Mouse (Mus musculus) telencephalon, adult 2 months (tissue): ENCODE results near the gene Gdf15.

Source experiments
- DNase-seq: peaks from one replicate; pipeline ENCODE4 v3.0.0-alpha.2; 2011; ENCODE audit warnings: low read depth, low spot score

Gene Gdf15

DNA sequence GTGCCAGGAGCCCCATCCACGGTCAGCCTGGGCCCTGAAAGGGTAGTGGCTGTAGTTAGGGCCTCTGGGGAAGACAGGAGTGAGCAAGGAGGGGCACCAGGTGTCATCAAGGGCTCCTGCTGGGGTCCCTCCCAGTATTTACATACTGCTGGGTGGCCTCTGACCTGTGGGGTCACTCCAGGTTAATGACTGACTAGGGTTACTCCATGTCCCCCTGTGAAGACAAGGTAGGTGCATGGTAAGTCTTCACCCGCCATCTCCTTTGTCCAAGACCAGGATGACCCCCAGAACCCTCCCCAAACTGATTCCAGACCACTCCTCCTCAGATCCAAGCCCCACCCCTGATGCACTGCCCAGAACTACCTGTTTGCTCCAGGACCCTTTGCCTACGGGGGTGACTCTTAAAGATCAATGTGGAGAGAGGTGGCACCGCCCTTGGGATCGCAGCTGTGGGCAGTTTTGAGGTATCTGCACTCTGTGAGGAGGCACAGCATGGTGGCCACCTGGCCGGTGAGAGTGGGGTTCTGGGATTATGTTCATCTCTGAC, at the start of gene Gdf15:
Gene Gdf15 (minus strand): TSS at position 111 of the 547 bp plus-strand sequence.
- DNase-seq: no peak

- DNase-seq: no peak
Observed at GRCm38 (mm10) chr8:70681410-70681809, 49.2 kb upstream of the Gdf15 start.

- no peak for DNase-seq
Observed at GRCm38 (mm10) chr8:70680039-70680438, 47.8 kb upstream of the Gdf15 start.

- no peak for DNase-seq
Observed at GRCm38 (mm10) chr8:70679404-70679803, 47.1 kb upstream of the Gdf15 start.

DNA sequence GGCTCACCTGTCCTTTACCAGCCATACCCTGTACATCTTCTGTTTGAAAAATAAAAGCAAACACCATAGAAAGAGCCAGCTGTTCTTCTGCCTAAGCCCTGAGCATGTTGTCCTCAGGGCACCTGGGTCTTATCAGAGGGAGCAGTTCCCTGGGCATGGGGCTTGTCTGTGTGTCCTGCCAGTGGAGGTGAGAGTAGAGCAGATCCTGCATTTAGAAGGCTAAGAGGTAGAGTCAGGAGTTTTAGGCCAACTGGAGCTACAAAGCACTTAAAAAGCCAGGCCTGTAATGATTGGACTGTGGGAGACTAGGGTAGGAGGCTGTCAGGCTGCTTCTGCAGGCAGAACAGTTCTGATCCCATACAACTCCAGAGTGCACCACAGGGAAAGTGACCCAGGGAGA, 46.4 kb upstream of the Gdf15 start:
- DNase-seq: no peak

DNA sequence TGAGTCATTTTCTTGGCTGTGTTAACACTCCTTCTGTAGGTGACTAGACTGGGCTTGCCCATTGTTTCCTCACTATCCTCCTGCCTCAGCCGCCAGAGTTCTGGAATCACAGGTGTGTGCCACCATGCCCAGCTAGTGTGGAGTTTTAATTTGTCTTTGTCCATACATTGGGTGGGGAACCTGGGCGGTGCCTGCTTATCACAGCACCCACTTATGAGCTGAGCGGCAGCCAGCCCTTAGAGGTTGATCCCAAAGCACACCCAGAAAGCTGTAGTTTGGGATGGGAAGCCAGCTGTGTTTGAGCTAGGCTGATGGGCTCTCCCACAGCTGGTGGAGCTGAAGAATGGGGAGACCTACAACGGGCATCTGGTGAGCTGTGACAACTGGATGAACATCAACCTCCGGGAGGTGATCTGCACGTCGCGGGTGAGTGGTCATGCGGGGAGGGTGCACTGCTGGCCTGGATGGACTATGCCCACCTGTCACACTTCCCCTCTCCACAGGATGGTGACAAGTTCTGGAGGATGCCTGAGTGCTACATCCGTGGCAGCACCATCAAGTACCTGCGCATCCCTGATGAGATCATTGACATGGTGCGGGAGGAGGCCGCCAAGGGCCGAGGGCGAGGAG, 45.3 kb upstream of the Gdf15 start:
- DNase-seq: no peak

DNA sequence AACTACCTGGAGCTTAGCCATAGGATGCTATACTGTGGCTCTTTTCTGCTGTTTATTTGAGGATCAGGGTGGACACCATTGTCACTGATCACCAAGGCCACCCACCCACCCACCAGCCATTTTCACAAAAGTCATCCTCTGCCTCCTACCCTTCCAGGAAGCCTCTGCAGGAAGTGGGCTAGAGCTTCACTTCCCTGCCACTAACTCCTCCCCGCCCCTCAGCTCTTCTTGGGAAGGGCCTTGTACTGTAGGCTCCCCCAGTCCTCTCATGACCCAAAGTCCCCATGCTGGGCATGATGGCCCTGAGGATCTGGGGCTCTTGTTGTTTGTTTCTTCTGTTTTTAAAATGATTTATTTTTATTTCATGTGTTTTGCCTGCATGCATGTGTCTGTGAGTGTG, 43.1 kb upstream of the Gdf15 start:
- no peak for DNase-seq

GRCm38 (mm10) chr8:70674716-70675115, 42.5 kb upstream of the Gdf15 start:
- DNase-seq: no peak

DNA sequence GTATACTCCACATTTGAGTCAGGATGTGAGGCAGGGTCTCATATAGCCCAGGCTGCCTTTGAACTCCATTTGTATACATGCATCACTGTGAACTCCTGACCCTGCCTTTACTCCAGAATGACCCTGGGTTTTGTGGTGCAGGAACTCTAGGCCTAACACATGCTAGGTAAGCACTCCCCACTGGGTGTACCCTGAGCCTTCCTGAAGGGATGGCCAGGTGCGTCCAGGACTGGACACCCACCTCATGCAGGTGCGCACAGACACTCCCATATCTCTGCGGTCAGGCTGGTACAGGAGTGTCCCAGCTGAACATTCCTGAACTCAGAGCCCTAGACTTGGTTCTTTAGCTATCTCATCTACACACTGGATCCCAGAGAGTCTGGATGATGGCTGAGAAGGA, 41.9 kb upstream of the Gdf15 start:
- DNase-seq: no peak

GRCm38 (mm10) chr8:70673079-70673856, 41.0 kb upstream of the Gdf15 start, which contains the start of gene Lsm4:
Lsm4 (plus strand) TSS chr8:70673248.
- DNase-seq: peak; percentile 100

DNA sequence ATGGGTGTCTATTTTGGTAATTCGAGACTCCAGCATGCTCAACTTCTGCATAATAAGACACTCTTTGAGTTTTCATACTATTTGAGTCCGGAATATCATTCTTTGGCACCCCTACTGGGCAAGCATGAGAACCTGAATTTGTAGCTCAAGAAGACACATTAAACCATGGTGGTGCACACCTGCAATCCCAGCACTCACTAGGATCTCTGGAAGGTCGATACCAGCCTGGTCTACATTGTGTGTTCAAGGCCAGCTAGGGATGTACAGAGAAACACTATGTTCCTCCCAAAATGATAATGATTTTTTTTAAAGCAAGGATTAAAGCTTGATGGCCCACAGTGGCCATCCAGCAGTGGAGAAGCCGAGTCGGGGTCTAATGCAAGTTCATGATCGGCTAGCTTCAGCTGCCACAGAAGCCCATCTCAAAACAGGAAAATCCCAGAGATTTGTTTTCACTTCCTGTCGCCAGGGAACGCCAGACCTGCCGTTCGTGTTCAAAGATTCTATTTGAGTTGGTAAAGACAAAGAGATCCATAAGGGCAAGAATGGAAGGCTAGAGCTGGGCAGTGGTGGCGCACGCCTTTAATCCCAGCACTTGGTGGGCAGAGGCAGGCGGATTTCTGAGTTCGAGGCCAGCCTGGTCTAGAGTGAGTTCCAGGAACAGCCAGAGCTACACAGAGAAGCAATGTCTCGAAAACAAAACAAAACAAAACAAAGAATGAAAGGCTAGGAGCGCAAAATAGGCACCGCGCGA, 40.2 kb upstream of the Gdf15 start:
- DNase-seq: no peak

GRCm38 (mm10) chr8:70671615-70672324, 39.5 kb upstream of the Gdf15 start:
- DNase-seq: no peak

DNA sequence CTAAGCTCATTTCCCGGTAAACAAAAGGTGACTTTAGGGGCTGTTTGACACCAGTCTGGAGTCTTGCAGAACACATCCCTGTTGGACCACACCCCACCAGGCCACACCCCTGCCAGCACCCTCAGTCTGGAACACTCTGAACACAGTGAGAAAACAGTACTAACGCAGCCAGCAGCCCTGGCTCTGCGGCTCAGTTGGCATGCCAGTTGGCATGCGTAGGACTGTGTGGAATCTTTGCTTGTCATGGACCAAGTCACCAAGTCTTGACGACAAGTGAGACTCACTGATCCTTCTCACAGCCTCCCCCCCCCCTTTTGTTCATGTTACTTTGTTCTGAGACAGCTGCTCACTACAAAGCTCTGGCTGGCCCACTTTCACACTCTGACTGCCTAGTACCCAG, 34.8 kb upstream of the Gdf15 start:
- peak; percentile 58 for DNase-seq

- no peak for DNase-seq
Observed at GRCm38 (mm10) chr8:70665599-70665998, 33.3 kb upstream of the Gdf15 start.

GRCm38 (mm10) chr8:70664631-70665030, 32.4 kb upstream of the Gdf15 start:
- DNase-seq: no peak

GRCm38 (mm10) chr8:70663691-70664090, 31.4 kb upstream of the Gdf15 start:
- DNase-seq: no peak

DNA sequence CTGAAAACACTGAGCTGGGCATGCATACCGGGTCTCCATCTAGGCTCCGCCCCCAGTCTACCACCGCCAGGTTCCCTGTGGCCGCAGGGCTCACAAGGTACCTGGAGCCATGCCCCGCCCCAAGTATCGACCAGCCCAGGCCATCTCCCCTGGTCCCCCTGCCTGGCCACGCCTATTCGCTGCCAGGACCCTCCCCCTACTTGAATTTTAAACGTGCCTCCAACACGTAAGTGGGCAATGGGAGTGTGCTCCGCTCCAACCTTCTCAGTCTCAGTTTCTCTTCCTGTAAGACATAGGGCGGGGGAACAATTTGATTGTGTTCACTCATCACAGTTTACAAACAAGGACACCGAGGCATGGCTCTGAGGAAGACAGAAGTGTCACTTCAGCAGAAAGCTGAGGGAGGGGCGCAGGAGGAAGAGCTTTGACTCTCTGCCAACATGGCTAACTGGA, 28.0 kb upstream of the Gdf15 start, which contains the start of gene Pgpep1:
Gene Pgpep1 (minus strand): TSS at position 116 of the 453 bp plus-strand sequence.
- no peak for DNase-seq

GRCm38 (mm10) chr8:70659604-70660272, 27.5 kb upstream of the Gdf15 start:
- peak; percentile 33 for DNase-seq

- no peak for DNase-seq
Observed at GRCm38 (mm10) chr8:70658897-70659603, 26.8 kb upstream of the Gdf15 start.

DNA sequence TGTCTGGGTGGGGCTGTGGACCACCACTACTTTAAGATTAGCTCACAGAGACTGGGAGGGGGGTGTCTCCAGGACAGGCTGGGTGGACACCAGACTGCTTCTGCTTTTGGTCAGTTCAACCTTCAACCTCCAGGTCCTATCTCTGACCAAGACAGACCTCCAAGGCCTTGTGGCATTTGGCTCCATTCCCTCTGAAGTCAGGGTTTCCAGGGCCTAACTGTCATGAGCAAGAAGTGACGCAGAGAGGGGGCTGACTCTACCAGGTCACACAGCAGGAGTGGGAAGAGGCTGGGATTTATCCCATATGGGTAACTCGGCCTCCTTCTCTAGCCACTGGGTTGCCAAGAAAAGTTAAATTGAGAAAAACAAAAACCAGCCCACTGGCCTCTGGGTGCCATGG, 25.5 kb upstream of the Gdf15 start:
- DNase-seq: no peak
